Mouse (Mus musculus) left cerebral cortex, postnatal 36 days (tissue): ENCODE data around the gene Gfra1. TPM values are rescaled to one million over a fixed set of nuclear protein-coding genes. Genes with fewer than 3 reads are reported as not detected.

Experiments used
- DNase-seq, 2 experiments: peaks; one replicate each; pipeline ENCODE4 v3.0.0; 2021 to 2022; ENCODE audit warnings: low spot score in 2 of 2, mixed read lengths in 1 of 2
- intact Hi-C: fragments of 180-260 bp; cut with DNase I; formaldehyde crosslinking; loops from one replicate; pipeline ENCODE4 v1.15.1; 2025
- total RNA-seq, 2 experiments: library from RNA; stranded (reverse); gene quantifications; 2 replicates each; pipeline ENCODE4 v1.2.3; 2021

The Gfra1 gene
- total RNA-seq, 2 experiments from 2014 or later = 33.5 to 36.6 TPM

DNA sequence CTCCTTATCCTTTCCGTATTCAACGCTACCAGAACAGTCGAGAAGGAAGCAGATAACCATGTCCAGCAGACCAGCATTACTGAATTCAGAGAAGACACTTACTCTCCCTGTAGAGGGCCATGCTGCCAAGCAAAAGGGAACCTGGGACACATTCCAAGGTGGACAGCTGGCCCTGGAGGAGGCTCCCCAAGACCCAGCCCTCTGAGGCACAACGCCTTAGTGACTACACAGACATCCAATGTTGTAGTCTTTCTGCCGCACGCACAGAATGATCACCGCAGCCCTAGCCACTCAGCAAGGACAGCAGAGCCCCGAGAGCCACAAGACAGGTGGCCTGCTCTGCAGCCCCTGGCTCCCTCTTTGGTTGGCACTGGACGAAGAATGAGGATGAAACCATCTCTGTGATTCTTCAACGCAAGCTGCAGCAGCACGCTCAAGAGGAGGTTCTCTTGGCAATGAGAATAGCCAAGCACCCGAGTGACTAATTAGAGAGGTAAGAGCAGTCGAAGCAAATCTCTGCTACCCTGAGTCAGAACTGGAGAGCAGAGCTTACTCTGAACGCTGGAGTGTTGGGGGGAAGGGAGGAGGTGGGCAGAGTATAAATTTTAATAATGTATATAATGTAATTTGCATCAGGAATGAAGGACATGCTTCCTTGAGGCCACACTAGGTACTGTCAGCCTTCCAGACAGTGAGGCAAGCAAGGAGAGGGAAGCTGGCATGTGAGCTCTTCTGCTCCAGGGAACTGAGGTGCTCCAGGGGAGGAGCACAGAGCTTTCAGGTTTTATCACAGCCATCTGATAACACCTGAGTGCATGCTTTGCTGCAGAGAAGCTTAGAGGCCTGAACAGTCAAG is 159.5 kb downstream of the Gfra1 start:
- DNase-seq = peak; percentile 28 to 35
- intact Hi-C loops = no loop called here

- DNase-seq = peak in 1 of 2 experiments; percentile 6
- intact Hi-C loops = no loop called here
Observed at GRCm38 (mm10) chr19:58288145-58288544, 167.6 kb downstream of the Gfra1 start.

DNA sequence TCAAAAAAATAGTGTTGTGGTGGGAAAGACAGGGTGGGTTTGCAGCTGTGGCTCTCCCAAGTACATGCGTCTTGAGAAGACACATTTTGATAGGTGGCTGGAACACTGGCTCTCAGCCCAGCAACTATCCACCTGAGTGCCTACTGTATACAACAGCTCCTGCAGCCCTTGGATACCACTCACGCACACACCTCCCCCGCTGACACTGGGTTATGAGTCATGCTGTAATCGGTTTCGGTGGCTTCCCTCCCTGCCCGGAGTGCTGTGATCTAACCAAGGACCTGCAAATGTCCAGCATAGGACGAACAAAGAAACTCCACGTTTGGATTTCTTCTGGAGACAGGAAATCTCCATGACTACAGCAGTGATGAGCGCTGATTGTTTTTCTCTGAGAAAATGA is 180.4 kb downstream of the Gfra1 start:
- intact Hi-C loops = no loop called here
- no peak for DNase-seq

GRCm38 (mm10) chr19:58271815-58272214 is 183.9 kb downstream of the Gfra1 start:
- DNase-seq = no peak
- intact Hi-C loops = no loop called here

GRCm38 (mm10) chr19:58270778-58271177 is 184.9 kb downstream of the Gfra1 start:
- intact Hi-C loops = no loop called here
- peak in 1 of 2 experiments; percentile 19 for DNase-seq

DNA sequence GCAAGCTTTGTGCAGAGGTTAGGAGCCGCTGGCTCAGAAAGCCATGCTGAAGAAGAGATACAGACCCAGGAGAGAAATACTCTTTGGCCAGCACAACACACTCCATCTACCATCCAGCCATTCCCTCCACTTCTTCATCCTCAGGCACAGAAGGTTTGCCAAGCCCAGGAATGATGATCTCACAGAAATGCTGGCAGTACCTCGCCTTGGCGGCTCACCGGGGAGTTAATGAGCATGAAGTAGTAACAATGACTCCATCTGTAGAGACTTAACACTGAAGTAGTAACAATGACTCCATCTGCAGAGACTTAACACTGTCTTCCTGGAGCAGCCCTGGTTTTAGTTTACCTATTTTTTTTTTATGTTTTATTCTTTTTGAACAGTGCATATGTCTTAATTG is 187.2 kb downstream of the Gfra1 start:
- intact Hi-C loops = no loop called here

DNA sequence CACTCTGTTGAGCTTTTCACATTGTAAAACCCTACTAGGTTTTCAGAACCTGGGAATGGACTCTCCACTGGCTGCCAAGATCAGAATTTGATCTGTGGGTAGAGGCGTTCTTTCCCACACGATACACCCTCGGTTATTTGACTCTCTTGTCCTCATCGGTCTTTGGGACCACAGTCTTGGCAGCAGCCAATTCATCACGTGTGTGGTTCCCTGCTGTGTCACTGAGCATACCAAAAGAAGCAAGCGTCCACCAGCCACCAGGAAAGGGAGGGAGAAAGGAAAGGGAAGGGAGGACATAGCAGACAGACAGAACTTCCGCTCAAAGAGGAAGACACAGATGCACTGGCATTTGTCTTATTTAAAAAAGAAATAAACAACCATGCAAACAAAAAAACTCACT is 189.1 kb downstream of the Gfra1 start:
- intact Hi-C loops = no loop called here
- no peak for DNase-seq

More for the DNA sequence above, 187.2 kb downstream of the Gfra1 start:
- no peak for DNase-seq

DNA sequence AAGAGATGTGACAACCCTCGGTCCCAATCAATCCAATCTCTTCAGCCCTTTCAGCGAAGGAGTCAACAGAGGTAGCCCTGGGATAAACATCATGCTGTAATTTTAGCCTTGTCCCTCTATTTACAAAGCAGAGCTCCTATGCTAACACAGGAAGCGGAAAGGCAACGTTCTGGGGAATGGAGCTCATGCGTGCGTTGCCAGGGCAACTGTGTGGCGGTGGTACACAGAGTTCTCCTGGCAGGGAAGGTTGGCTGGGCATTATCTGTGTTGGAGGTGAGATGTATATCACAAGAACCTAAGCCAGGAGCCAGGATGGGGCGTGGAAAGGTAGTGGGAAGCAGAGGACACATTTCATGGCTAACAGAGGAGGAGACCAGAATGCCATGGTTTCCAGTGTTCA is 194.8 kb downstream of the Gfra1 start:
- intact Hi-C loops = no loop called here
- DNase-seq = peak; percentile 24 to 25

- DNase-seq = no peak
- intact Hi-C loops = no loop called here
Observed at GRCm38 (mm10) chr19:58259250-58259649, 196.5 kb downstream of the Gfra1 start.

DNA sequence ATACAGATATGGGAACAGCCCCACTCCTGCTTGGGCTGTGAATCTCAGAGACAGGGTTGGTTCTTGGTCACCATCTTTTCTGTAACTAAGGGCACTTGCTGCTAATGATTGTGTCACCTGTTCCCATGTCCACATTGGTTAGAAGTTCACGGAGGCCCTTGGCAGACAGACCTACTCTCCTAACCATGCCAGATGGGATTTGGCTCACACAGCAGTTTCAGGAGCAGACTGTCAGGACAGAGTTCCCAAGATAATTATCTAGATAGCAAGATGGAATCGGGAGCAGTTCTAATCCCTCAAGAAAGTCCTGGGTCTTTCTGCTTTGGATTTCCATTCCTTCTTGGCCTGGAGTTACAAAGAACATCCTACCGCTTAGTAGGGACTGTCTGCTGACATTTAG is 199.2 kb downstream of the Gfra1 start:
- no peak for DNase-seq
- intact Hi-C loops = no loop called here

- intact Hi-C loops = no loop called here
- DNase-seq = no peak
Observed at GRCm38 (mm10) chr19:58255394-58255793, 200.3 kb downstream of the Gfra1 start.

DNA sequence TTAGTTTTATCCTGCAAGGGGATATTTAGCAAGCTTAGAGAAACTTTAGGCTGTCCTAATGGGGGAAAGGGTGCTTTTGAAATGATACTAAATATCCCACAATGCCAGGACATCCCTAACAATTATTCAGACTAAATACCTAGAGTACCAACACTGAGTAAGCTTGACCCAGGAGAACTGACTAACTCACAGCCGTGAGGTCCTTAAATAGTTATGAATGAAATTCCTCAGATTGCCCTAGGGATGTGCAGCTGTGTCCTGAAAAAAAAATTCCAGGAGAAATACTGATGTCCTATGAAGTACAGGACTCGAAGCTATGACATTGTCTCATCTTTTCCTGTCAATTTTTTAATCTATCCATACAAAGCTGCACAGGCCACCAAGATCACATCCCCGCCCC is 201.5 kb downstream of the Gfra1 start:
- intact Hi-C loops = no loop called here
- DNase-seq = no peak

DNA sequence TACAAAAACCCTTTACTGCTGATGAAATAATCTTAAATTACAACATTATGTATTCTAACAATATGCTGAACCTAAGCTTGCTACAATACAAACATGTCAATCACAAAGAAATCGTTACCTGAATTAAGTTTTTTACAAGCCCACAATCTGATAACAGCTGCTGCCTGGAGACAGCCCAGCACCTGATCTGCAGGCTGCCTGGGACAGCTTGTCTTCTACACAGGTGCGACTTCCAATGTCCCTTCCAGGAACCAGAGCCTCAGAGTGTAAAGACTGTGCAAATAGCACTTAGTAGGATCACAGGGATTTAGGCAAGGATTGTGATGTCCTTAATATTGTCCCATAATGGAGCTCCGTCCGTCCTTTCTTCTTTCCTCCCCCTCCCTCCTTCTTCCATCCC is 204.0 kb downstream of the Gfra1 start:
- intact Hi-C loops = no loop called here
- DNase-seq = no peak

DNA sequence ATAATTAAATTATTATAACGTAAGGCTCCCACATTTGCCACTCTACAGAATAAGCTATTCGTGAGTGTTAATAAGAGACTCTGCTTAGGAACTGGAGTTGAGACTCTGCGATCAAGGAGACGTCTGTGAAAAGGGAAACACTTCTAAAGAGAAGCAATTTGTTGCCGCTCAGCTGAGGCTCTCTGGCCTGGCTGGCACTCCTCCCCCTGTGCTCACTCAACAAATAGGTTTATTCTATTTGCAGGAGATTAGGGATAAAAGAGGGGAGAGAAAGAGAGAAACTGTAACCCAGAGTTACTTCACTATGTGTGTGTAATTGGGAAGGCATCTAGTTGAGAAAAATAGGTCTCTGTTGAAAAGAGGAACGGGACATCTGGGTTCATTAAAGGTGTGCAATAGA is 204.6 kb downstream of the Gfra1 start:
- intact Hi-C loops = no loop called here
- no peak for DNase-seq

DNA sequence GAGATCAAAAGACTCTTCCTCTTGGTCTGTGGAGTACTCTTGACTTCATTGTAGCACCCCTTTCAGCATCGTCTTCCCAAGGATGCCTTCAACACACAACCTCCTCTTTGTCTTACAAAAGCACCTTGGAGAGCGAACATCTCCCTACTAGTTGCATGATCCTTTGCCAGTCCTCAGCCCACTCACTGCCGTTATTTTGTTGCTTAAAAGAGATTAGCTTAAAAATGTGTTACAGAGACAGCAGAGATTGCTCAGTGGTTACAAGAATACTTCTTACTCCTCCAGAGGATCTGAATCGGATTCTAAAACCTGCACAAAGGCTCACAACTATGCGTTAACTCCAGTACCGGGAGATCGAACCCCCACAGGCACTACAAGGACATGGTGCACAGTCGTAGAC is 205.5 kb downstream of the Gfra1 start:
- intact Hi-C loops = no loop called here
- no peak for DNase-seq

DNA sequence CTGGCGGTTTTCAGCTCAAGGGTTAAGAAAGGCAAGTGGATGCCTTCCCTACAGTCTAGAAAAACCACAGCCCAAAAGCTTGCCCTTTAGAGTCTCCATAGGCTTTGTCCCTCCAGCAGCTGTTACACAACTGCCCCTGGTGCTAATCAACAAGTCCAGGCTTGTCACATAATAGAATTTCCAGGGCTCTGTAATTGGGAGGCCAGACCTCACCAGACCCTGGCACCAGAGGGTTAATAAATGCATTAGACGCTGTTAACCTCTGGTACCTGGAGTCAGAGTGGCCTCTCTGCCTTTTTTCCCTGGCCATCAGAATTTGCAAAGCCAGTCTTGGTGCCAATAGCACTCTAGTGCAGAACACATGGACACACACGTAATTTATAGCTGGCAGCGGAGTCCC is 211.6 kb downstream of the Gfra1 start:
- intact Hi-C loops = no loop called here
- DNase-seq = no peak

GRCm38 (mm10) chr19:58243604-58244003 is 212.1 kb downstream of the Gfra1 start:
- no peak for DNase-seq
- intact Hi-C loops = no loop called here

DNA sequence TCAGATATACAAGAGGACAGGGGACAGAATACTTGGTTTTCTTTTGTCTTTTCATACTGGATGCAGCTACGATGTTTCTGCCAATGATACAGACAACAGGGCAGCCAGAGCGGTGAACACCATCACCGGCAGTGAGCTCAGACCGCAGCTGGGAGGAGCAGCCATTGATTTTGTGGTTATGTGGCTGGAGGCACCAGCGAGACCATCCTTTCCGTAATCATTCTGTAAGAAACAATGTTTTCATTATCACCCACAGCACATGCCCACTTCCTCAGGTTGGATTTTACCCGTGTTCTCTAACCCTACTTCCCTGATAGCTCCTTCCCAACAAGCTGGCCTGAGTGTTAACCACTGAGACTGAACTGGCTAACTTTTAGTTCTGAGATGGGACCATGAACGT is 217.4 kb downstream of the Gfra1 start:
- no peak for DNase-seq
- intact Hi-C loops = no loop called here

- no peak for DNase-seq
- intact Hi-C loops = no loop called here
Observed at GRCm38 (mm10) chr19:58227725-58228124, 228.0 kb downstream of the Gfra1 start.

GRCm38 (mm10) chr19:58226882-58227281 is 228.8 kb downstream of the Gfra1 start:
- intact Hi-C loops = no loop called here
- no peak for DNase-seq

- DNase-seq = no peak
- intact Hi-C loops = no loop called here
Observed at GRCm38 (mm10) chr19:58220061-58220831, 235.5 kb downstream of the Gfra1 start.
